Mouse (Mus musculus) layer of hippocampus, adult 9-11 months (tissue): Measurements from ENCODE around the gene Zmynd15.
A peak's percentile ranks its signal among the peaks of the same experiment; 100 is the strongest.
"Not testable (repeated sequence)": the region's sequence is repeated elsewhere in the genome, so short reads cannot be mapped to it uniquely, and the experiment has no call there.

Source experiments
- DNase-seq: peaks from one replicate; pipeline ENCODE4 v3.0.0; 2022

The Zmynd15 gene

GRCm38 (mm10) chr11:70450926-70451325 lies 8.3 kb upstream of the Zmynd15 start:
- DNase-seq, result no peak

GRCm38 (mm10) chr11:70451797-70452498 lies 7.3 kb upstream of the Zmynd15 start, which contains the start of gene Med11:
Med11 (plus strand) TSS chr11:70451919.
- peak; percentile 95 for DNase-seq

GRCm38 (mm10) chr11:70453261-70454044 lies 5.8 kb upstream of the Zmynd15 start:
- no peak for DNase-seq

- DNase-seq, result no peak
These were observed 418 bp downstream of the Zmynd15 start, which contains the start of gene Cxcl16 for GRCm38 (mm10) chr11:70459601-70460101. Cxcl16 (minus strand) TSS chr11:70459984.

- no peak for DNase-seq
These were observed 4.7 kb downstream of the Zmynd15 start for GRCm38 (mm10) chr11:70463970-70464369.

- no peak for DNase-seq
These were observed 6.0 kb downstream of the Zmynd15 start for GRCm38 (mm10) chr11:70465211-70465610.

- DNase-seq, result no peak
These were observed 6.6 kb downstream of the Zmynd15 start for GRCm38 (mm10) chr11:70465824-70466223.

GRCm38 (mm10) chr11:70467902-70468619 lies 8.8 kb downstream of the Zmynd15 start:
- no peak for DNase-seq

GRCm38 (mm10) chr11:70469764-70470163 lies 10.5 kb downstream of the Zmynd15 start:
- DNase-seq, result no peak

GRCm38 (mm10) chr11:70472716-70473115 lies 13.5 kb downstream of the Zmynd15 start:
- no peak for DNase-seq

GRCm38 (mm10) chr11:70473291-70473690 lies 14.1 kb downstream of the Zmynd15 start:
- DNase-seq, result not testable (repeated sequence)

GRCm38 (mm10) chr11:70474872-70475534 lies 15.8 kb downstream of the Zmynd15 start:
- no peak for DNase-seq

- DNase-seq, result no peak
These were observed 26.3 kb downstream of the Zmynd15 start for GRCm38 (mm10) chr11:70485498-70485897.

GRCm38 (mm10) chr11:70487816-70488215 lies 28.6 kb downstream of the Zmynd15 start:
- DNase-seq, result no peak

- peak; percentile 53 for DNase-seq
These were observed 29.9 kb downstream of the Zmynd15 start for GRCm38 (mm10) chr11:70489138-70489537.

- DNase-seq, result peak; percentile 74
These were observed 30.5 kb downstream of the Zmynd15 start for GRCm38 (mm10) chr11:70489684-70490083.

- DNase-seq, result no peak
These were observed 40.6 kb downstream of the Zmynd15 start for GRCm38 (mm10) chr11:70499566-70500475.

- no peak for DNase-seq
These were observed 41.2 kb downstream of the Zmynd15 start for GRCm38 (mm10) chr11:70500476-70500812.

GRCm38 (mm10) chr11:70502018-70502417 lies 42.8 kb downstream of the Zmynd15 start:
- DNase-seq, result no peak

- DNase-seq, result no peak
These were observed 45.7 kb downstream of the Zmynd15 start, which contains the start of gene Tm4sf5 for GRCm38 (mm10) chr11:70504970-70505369. Tm4sf5 (plus strand) TSS chr11:70505244.

GRCm38 (mm10) chr11:70506385-70506784 lies 47.2 kb downstream of the Zmynd15 start:
- no peak for DNase-seq
